Mouse (Mus musculus) kidney, adult 2 months (tissue): ENCODE measurements at regions not wholly inside any gene's neighbourhood (a gene's known extent, or its start where the extent isn't known, plus 50 kb on each side); places are given as distances from the start of the nearest gene placed in this dataset.

Experiments used
- DNase-seq: peaks from one replicate; pipeline ENCODE4 v3.0.0; 2021
- H3K27ac ChIP-seq: fragments of 200-500 bp; 2 replicates; pipeline ENCODE4 v1.5.1; 2012; ENCODE audit warnings: low read depth, low read length, control low read depth, inconsistent platforms; ENCODE audit not compliant: insufficient read depth
- H3K27me3 ChIP-seq: fragments of 200-500 bp; replicated peaks from 2 replicates; pipeline ENCODE4 v1.6.1; 2012; ENCODE audit warnings: mild to moderate bottlenecking, moderate library complexity, low read length, inconsistent platforms; ENCODE audit not compliant: control insufficient read depth, insufficient read depth
- H3K36me3 ChIP-seq: fragments of 200-500 bp; 2 replicates; pipeline ENCODE4 v1.6.1; 2012; ENCODE audit warnings: mild to moderate bottlenecking, moderate library complexity, low read length, inconsistent platforms; ENCODE audit not compliant: control insufficient read depth, insufficient read depth
- H3K4me1 ChIP-seq: fragments of 200-500 bp; 2 replicates; pipeline ENCODE4 v1.6.1; 2011; ENCODE audit warnings: low read length; ENCODE audit not compliant: control insufficient read depth, insufficient read depth
- H3K4me3 ChIP-seq: fragments of 200-500 bp; 2 replicates; pipeline ENCODE4 v1.5.1; 2011; ENCODE audit warnings: mild to moderate bottlenecking, low read depth, low read length, control low read depth; ENCODE audit not compliant: insufficient read depth
- CTCF ChIP-seq: fragments of 200-500 bp; conservative IDR thresholded peaks from 2 replicates; pipeline ENCODE4 v1.5.1; 2011; ENCODE audit warnings: low read depth, mild to moderate bottlenecking, control low read depth, low read length, moderate library complexity, mixed read lengths; ENCODE audit not compliant: insufficient read depth, insufficient read length
- POLR2A ChIP-seq: fragments of 200-500 bp; IDR thresholded peaks from one replicate; pipeline ENCODE4 v1.6.1; 2011; ENCODE audit warnings: low read depth, low read length, control low read depth
- WGBS: fragments of 180-500 bp; shearing (Covaris S2); methylation state at CpG from one replicate; pipeline ENCODE4 v1.1.7; 2018; 5-methylcytosine and 5-hydroxymethylcytosine counted together

DNA sequence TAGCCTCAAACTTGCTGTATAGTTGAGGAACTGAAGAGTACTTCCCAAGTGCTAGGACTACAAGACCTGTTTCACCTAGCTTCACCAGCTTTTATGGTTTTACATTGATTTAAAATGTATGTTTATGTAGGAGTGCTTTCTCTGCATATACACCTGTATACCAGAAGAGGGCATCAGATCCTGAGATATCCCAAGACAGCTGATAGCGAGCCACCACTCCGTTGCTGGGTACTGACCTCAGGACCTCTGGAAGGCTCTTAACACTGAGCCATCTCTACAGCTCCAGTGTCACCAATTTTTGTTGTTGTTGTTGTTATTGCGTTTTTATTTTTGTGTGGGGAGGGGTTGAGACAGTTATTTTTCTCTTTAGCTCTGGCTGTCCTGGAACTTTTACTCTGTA is 55.9 kb upstream of the Ddx3x start:
- peak; percentile 27 for DNase-seq
- no peak for TF ChIP-seq POLR2A
- peak; percentile 48 for TF ChIP-seq CTCF
- Histone ChIP-seq H3K36me3 (no peaks in the 10 kb centered on the region), H3K27ac (no peak overlapping the region), H3K4me3 (no peak overlapping the region), H3K27me3 (no peaks in the 10 kb centered on the region), H3K4me1 (no peaks in the 10 kb centered on the region)
- 0% methylated on average over 3 of the region's 3 CpGs for WGBS

DNA sequence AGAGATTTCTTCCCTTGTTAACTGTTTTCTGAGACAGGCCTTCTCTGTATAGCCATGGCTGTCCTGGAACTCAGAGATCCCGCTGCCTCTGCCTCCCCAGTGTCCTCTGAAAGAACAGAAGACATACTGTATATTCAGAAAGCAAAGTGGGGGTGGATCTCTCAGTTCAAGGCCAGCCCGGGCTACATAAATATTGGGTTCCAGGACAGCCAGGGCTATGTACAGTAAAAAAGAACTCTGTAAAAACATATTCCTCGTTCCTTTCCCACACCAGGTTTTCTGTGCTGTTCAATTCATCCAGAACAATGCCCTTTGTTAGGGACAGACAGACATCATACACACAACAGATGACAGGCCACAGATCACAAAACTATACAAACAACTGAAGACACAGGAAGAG is 54.3 kb upstream of the Ddx3x start:
- no peaks in the 10 kb centered on the region for H3K27me3 ChIP-seq
- no peaks in the 10 kb centered on the region for H3K4me1 ChIP-seq
- no peaks in the 10 kb centered on the region for H3K36me3 ChIP-seq
- DNase-seq: no peak
- 71% methylated on average over 3 of the region's 3 CpGs for WGBS
- TF ChIP-seq CTCF (no peak), POLR2A (no peak)
- no peak overlapping the region for H3K27ac ChIP-seq
- H3K4me3 ChIP-seq: no peak overlapping the region

DNA sequence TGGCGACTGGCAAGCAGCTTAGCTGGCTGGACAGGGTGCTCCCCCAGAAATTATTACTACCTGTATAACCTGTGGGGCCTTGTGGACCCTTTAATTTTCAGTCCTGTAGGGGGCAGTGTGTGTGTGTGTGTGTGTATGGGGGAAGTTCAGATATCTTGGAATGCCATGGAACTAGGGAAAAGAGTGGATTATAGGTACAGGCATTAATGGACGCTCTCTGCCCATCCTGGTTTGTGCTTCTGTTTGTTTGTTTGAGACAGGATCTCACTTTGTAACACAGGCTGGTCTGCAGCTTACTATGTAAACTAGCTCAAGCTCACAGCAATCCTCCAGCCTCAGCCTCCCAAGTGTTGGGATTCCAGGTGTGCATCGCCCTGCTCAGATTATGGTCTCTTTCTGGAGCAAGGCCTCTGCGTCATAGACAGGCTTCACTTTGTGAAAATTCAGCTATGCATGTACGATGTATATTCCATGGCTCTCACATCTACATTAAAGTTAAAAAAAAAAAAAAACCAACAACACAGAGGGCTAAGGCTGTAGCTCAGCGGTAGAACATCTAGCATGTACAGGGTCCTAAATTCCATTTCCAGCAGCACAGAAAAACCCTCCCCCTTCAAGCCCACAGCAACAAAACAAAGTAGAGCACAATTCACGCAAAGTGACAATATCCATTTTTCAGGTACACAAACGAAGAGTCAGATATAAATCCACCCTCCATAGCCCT is 50.7 kb upstream of the Ddx3x start:
- WGBS: 5% methylated on average over 8 of the region's 8 CpGs
- Histone ChIP-seq H3K27ac (peak overlapping the region; percentile 94), H3K36me3 (no peaks in the 10 kb centered on the region), H3K4me1 (no peaks in the 10 kb centered on the region), H3K4me3 (peak overlapping the region; percentile 61), H3K27me3 (no peaks in the 10 kb centered on the region)
- TF ChIP-seq POLR2A (no peak), CTCF (peak; percentile 20; the same call in 1 of the 2 replicates)
- DNase-seq: peak; percentile 73

DNA sequence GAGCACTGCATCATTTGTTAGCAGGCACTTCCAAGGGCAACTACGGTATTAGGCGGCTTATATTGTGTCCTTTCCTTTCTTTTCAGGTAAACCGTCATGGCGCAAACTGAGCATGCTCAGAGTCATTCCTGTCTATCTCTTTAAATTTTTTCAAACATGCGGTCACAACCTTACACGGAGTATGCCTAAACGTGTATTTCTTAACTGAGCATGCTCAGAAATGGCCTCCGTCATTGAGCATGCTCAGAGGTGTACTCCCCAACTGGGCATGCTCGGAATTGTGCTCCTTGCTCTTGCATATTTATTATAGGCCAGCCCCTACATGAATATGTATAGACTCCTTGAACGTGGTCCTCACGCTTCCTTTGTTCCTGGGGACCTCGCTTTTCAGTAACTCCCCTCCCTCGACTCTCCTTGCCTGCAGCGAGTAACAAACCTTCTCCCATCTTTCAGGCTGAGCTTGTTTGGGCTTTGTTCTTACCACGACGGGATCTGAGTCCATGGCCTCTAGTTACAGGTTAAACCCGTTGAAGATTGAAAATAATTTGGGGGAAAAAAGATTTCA is 50.1 kb upstream of the Ddx3x start:
- Histone ChIP-seq H3K36me3 (no peaks in the 10 kb centered on the region), H3K27me3 (no peaks in the 10 kb centered on the region), H3K4me1 (0 out of 2 replicates have a peak, but pooled peaks cover 2% of the 10 kb centered on the region), H3K27ac (peak overlapping the region; percentile 94), H3K4me3 (peak overlapping the region; percentile 87)
- WGBS: 1% methylated on average over 17 of the region's 17 CpGs
- peak; percentile 95 for DNase-seq
- no peak for TF ChIP-seq CTCF
- TF ChIP-seq POLR2A: no peak
